Mouse (Mus musculus): ENCODE results near the gene 2410002F23Rik.
A peak's percentile ranks its signal among the peaks of the same experiment; 100 is the strongest.
"Not testable (repeated sequence)": the region's sequence is repeated elsewhere in the genome, so short reads cannot be mapped to it uniquely, and the experiment has no call there.

2410002F23Rik gene

DNA sequence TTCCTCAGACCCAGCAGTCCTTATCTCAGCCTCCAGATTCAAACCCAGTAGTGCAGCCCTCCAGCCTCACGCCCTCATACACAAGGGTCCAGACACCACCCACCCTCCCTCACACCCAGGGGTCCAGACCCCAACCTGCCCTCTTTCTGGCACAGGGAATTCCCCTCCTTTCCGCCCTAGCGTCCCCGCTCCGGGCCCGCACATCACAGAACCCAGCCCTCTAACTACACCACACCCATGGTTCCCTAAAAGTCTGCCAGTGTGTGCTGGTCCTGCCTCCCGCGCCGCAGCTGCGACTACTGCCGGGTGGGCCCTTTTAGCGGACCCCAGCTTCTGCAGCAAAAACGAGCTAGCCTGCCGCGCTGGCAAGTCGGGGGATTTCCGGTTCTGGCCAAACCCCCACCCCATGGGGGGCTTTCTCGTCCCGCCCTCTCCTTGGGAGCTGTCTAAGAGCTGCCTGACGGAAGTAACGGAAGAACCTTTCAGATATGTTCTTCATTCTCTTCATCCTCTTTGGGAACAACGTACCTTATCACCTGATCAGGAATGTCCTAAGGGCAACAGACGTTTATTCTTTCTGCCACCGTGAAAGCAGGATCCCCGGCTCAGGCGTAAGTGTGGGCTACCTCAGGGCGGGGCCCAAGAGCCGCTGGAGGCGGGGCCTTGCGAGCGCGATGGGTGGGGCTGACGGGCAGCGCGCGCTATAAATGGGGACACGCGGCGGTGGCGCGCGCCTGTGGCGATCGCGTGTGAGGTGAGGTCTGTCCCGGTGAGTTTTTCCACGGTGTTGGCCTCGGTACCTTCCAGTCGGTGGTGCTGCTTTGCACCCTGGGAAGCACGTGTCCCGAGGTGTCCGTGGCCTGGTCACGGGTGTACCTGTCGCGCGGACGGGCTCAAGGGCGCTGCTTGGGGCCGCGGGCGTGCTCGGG is at the start of gene 2410002F23Rik, which contains the start of gene 1700028J19Rik:
Gene 2410002F23Rik, plus strand, starts transcription at position 668 of the 929 bp plus-strand sequence.
Gene 1700028J19Rik, minus strand, starts transcription at position 641 of the 929 bp plus-strand sequence.
- peak; percentile 94 for DNase-seq (ENCODE audit: low spot score)

DNA sequence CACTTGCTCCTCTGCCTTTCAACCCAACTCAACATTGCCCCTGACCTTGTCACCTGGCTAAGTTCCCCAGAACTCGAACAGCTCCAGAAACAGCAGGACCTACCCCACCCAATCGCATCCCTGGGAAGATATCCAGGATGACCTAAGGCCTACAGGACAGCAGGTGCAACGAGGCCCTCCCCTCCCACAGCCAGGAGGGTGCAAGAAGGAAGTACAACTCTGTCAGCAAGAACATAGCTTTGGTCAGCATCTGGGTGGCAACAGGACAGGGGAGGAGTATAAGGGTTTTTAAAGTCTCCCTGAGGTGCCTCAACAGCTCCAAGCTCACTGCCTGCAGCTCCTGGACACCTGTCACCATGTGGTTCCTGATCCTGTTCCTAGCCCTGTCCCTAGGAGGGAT is 48.6 kb upstream of the 2410002F23Rik start, which contains the start of gene Klk1b3:
Gene Klk1b3, plus strand, starts transcription at position 301 of the 400 bp plus-strand sequence.
- no peak for DNase-seq (ENCODE audit: low spot score)

DNA sequence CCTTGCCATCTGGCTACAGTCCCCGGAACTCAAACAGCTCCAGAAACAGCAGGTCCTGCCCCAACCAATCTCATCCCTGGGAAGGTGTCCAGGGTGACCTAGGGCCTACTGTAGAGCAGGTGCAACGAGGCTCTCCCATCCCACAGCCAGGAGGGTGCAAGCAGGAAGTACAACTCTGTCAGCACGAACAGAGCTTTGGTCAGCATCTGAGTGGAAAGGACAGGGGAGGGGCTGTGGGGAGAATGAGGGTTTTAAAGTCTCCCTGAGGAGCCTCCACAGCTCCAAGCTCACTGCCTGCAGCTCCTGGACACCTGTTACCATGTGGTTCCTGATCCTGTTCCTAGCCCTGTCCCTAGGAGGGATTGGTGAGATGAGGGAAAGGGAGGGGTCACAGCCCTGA is 39.4 kb upstream of the 2410002F23Rik start, which contains the start of gene Klk1b4:
Gene Klk1b4, plus strand, starts transcription at position 301 of the 400 bp plus-strand sequence.
- not testable (repeated sequence) for DNase-seq (ENCODE audit: low spot score)

DNA sequence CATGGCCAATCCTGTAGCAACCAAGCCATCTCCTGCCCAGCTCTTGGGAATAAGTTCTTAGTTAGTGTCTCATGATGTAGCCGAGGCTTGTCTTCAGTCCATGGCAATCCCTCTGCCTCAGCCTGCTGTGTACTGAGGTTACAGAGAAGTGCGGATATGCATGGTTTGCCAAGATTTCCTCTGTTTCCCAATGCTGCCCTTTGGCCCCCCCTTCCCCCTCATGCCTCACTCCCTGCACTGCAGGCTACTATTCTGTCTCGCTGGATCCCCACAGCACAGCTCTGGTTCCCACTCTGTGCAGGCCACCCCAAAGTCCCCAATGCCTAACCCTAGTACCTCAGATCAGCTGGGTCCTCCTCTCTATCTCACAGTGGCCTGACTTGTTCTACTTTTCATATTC is 38.2 kb upstream of the 2410002F23Rik start:
- DNase-seq (ENCODE audit: low spot score): no peak

DNA sequence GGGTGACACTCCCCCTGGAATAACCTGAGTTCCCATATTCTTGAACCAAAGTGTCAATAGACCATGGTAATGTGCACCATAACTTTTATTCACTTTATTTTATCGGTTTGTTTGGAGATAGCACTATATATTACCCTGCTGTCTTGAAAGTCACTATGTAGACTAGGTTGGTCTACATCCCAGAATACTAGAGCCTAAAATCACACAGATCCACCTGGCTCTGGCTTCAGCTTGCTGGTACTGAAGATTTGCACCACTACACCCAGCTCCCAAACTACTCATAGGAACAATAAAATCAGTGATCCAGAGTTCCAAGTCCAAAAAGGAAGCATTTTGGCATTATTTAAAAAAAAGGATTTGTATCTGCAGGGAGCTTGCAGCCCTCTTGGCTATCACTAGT is 30.9 kb upstream of the 2410002F23Rik start, which contains the start of gene Klk1b5:
Gene Klk1b5, plus strand, starts transcription at position 301 of the 400 bp plus-strand sequence.
- no peak for DNase-seq (ENCODE audit: low spot score)

DNA sequence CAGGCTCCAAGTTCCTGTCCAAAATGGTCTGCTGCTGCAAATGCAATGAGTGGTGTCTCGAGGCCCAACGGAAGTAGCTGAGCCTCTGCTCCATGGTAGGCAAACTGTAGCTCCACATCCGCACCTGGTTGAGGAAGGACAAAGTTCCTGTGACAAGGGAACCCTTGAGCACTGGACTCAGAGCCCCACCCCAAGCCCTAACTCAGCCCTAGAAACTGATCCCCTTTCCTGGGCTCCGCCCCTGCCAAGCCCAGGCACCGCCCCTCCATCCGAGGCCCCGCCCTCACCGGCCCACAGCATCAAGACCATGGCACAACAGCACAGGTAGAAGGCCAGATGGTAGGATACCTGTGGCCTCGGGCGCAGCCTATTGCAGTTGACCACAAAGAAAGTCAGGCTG is 24.9 kb upstream of the 2410002F23Rik start:
- not testable (repeated sequence) for DNase-seq (ENCODE audit: low spot score)

DNA sequence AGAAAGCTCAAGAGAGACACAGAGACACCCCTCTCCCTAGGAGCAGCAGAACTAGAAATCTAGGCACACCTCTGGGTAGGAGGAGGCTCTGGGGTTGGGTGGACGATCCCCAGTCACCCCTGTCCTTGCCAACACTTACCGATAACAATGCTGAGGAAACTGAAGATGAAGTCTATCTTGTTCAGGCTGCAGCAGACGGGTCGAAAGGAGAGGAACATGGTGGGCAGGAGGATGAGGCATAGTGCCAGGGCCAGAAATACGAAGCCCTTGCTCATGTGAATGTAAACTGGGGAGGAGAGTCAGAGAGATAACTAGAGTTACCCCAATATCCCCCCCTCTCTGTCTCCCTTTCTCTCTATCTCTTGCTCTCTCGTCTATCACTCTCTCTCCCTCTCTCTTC is 24.2 kb upstream of the 2410002F23Rik start:
- DNase-seq (ENCODE audit: low spot score): not testable (repeated sequence)

DNA sequence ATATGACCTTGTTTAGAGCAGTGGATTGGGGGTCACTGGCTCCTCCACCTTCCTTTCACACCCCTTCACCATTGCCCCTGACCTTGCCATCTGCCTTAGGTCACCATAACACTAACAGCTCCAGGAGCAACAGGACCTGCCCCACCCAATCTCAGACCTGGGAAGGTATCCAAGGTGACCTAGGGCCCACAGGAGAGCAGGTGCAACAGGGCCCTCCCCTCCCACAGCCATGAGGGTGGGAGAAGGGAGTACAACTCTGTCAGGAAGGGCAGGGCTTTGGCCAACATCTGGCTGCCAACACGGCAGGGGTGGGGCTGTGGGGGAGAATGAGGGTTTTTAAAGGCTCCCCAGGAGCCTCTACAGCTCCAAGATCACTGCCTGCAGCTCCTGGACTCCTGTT is 21.4 kb upstream of the 2410002F23Rik start, which contains the start of gene Klk1:
Gene Klk1, plus strand, starts transcription at position 285 of the 400 bp plus-strand sequence.
- DNase-seq (ENCODE audit: low spot score): no peak

DNA sequence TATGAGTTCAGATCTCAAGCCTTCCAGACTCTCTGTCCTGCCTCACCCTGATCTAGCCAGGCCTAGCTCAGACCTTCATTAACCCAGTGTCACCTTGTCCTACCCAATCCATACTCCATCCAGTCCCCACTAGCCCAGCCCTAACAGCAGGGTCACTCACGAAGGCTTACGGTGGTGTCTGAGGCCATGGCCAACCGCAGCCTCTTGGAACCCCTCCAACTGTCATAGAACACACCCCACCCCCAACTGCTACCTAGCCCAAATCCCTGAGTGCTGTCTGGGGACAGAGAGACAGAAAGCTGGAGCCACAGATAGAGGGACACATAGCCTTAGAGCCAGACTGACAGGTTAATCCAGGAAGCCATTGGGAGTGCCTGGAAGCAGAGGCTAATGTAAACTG is 10.6 kb upstream of the 2410002F23Rik start, which contains the start of gene Gm36864:
Gene Gm36864, plus strand, starts transcription at position 269 of the 400 bp plus-strand sequence.
- no peak for DNase-seq (ENCODE audit: low spot score)

DNA sequence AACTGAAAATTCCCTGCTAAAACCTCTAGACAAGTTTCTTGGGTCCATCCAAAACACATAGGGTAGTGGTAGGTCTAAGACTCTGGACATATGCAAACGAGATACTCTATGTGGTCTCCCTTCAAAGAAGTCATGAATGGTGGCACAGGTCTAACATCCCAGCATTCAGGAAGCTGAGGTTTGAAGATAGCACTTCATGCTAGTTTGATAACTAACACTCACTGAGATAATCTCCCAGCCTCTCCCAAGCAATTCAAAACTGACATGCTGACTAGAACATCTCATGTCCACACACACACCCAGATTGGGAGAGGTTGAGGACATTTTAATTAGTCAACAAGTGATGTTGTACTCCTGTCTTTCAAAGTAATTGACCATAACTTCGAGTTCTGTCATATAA is 6.6 kb upstream of the 2410002F23Rik start:
- no peak for DNase-seq (ENCODE audit: low spot score)

DNA sequence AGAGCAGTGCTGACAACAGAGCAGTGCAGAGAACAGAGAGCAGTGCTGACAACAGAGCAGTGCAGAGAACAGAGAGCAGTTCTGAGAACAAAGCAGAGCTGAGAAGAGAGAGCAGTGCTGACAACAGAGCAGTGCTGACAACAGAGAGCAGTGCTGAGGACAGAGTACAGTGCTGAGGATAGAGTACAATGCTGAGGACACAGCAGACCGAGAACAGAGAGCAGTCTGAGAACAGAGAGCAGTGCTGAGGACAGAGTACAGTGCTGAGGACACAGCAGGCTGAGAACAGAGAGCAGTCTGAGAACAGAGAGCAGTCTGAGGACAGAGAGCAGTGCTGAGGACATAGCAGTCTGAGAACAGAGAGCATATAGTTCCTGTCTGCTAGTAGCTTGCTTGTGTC is 5.8 kb upstream of the 2410002F23Rik start:
- DNase-seq (ENCODE audit: low spot score): no peak

DNA sequence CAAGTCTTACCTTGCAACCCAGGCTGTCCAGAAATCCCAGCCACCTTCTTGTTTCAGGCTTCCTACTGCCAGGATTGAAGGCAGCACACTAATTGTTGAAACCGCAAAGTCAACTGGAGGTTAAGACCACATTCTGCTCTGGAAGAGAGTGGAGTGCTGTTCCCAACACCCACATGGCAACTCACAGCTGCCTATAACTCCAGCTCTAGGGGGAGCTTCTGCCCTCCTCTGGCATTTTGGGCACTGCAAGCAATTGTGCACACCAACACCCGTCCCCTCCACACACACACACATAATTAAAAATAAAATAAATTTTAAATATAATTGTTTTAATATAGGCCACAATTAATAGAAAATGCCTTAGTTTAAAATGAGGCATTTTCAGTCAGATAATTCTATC is 5.4 kb upstream of the 2410002F23Rik start:
- no peak for DNase-seq (ENCODE audit: low spot score)

DNA sequence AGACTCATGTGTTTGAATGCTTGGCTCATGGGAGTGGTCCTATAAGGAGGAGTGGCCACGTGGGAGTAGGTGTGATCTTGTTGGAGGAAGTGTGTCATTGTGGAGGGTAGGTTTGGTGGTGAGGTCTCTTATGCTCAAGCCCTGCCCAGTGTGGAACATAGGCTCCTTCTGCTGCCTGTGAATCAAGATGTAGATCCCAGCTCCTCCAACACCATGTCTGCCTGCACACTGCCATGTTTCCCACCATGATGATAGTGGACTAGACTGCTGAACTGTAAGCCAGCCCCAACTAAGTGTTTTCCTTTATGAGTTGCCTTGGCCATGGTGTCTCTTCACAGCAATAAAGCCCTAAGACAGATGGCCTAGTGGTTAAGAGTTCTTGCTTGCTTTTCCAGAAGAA is 2.4 kb upstream of the 2410002F23Rik start:
- no peak for DNase-seq (ENCODE audit: low spot score)

DNA sequence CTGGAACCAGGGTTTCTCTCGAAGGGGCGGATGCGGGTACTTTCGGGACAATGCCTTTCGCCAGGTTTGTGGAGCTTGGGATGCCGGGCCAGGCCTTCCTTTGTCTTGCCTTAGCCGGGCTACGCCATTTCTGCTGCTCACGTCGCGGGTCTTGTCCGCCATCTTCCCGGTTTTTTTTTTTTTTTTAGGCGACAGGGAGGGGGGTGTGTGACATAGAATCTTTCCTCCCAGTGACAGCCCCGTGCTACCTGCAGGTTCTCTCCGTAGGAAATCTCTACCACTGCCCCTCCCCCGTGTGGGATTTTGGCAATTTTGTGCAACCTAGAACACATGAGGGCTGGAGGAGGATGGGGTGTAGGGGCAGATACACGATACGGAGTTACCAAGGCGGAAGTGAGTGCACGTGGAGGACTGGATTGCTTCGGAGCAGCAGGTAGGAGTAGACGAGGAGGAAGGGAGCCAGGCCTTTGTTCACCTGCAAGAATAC is 505 bp downstream of the 2410002F23Rik start:
- peak; percentile 43 for DNase-seq (ENCODE audit: low spot score)

DNA sequence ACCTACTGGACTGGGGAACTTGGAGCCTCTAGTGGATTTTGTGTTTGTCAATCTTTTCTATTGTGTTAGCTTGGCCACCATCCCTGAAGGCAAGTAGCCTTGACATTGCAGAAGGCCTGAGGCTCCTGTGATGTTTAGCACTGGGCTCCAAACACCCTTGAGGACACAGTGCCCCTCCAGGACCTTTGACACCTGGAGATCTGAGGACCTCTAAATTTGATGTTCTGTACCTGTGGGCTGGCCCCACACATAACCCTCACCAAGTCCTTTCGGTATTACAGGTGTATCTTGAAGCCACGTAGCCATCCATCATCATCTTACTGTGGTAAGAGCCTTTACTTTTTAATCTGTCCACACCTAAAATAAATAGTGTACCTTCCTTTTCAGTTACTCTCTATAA is 1.4 kb downstream of the 2410002F23Rik start:
- no peak for DNase-seq (ENCODE audit: low spot score)

DNA sequence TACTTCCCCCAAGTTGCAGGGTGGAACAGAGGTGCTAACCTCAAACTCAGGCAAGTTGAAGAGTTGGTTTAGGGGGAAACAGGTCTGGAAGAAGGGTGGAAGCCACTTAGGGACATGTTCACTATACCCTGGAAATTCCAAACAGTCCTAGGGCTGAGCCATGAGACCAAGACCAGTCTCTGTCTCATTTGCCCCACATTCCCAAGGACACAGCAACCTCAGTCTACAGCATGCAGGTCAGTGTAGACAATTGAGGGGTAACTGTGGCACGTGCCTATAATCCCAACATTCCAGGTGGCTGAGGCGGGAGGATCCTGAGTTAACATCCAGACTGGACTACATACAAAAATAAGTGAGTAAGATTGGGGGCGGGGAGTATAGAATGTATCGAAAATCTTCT is 2.7 kb downstream of the 2410002F23Rik start:
- no peak for DNase-seq (ENCODE audit: low spot score)

DNA sequence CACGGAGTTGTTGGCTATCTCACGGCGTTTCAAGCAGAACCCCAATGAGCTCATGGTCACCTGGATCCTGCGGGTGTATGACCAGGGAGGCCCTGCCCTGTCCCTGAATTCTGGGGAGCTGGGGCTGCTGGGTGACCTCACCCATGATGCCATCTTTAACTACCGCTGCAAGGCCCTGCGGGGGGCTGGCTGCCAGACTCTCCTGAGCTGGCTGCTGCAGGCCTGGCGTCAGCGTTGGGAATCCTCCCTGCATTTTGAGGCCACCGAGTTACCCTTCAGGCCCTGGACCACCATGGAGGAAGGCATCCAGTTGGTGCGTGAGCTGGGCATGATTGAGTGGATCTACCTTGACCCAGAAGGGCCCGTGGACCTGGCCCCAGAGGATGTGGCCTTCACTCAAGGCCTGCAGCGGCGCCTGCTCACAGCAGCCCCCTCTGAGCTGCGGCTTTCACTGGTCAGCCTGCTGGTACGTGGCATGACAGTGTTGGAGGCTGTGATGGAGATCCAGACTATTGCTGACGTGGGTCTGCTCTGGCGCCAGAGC is 4.3 kb downstream of the 2410002F23Rik start:
- DNase-seq (ENCODE audit: low spot score): not testable (repeated sequence)

DNA sequence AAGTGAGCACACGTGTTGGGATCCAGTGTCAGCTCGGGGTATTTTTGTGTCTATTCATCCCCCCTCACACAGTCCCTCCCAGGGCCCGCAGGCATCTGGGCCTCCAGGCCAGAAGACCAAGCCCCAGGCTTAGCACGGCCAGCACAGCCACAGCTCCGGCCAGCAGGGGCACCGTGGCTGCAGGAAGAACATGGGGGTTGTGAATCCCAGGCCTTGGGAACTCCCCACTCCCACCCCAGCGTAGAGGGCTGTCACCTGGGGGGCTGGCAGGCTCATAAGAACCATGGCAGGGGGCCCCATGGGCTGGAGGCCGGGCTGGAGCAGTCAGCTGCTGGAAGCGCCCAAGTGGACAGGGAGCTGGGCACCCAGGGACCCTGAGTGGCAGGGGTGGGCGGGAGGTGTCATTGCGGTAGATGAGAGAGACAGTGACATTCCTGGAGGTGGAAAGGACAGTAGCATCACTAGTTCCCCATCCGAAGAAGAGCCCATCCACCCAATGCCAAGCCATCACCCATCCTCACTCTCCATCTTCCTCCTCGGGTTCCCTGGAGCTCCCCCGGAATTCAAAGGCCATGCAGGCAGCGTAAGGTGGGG is 6.6 kb downstream of the 2410002F23Rik start:
- no peak for DNase-seq (ENCODE audit: low spot score)

DNA sequence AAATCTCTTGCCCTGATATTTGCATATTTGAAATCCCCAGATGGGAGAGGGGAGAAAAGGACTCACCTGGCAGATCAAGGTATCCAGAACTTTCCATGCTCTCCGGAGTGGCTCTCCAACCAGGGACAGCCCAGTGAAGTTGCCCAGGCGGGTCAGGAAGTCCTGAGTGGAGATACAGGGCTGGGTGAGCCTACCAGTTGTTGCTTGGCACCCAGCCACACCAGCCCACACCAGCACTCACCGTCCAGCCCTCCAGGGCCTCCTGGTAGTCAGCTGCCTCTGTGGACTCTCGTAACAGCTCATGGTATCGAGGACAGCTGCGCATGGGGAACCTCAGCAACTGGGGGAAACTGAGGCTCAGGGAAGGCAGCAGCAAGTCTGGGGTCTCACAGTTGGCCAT is 8.4 kb downstream of the 2410002F23Rik start:
- no peak for DNase-seq (ENCODE audit: low spot score)

DNA sequence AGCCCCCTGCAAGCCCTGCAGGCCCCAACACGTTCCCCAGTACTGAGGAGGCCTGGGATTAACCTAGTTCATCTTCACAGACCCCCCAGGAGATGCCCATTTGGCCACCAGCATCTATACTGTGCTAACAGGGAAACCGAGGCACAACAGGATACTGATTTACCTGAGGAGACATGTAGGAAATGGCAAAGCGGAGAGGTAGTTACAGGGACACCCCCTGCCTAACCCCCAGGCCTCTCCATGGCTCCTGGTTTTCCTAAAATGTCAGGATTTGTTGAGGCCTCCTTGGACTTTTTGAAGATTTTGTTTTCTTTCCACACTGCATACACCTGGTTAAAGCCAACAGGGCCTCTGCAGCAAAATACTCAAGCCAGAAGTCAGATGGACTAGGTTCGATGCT is 10.8 kb downstream of the 2410002F23Rik start, which contains the start of gene Acp4:
Gene Acp4, minus strand, starts transcription at position 101 of the 400 bp plus-strand sequence.
- DNase-seq (ENCODE audit: low spot score): no peak

DNA sequence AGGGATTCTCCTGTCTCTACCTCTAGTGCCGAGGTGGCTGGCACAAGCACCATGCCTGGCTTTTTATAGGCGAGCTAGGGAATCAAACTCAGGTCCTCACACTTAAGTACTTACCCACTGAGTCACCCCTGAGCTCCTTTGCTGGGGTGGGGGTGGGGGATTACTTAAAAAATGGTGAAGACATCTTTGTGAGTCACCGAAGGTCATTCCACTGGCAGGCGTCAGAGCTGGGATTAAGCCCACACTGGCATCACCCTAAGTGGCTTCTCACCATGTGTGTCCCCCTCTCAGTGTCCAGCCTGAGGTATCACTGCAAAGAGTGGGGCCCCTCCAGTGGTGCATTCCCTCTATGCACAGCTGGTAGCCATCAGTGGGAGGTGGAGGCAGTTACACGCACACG is 13.9 kb downstream of the 2410002F23Rik start:
- DNase-seq (ENCODE audit: low spot score): no peak

DNA sequence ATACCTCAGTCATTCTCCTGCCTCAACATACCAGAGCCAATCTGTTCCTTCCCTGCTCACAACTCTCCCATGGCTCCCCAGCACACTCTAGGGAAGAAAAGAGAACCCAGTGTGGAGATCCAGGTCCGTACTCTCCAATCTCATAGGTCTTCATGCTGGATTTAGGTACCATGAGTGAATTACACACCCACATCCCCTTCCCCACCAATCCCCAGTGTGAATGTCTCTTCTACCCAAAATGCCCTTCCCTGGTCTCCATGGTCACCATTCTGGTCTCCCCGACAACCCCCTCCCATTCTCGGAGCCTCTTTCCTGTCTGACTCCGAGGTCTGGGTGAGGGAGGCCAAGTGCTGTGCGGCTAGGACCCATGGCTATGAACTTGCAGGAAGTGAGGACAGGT is 14.6 kb downstream of the 2410002F23Rik start, which contains the start of gene Gm15517:
Gene Gm15517, plus strand, starts transcription at position 301 of the 400 bp plus-strand sequence.
- DNase-seq (ENCODE audit: low spot score): no peak
